Mouse (Mus musculus) midbrain, postnatal 0 days (tissue): ENCODE results near the gene Rab11fip3. TPM values are rescaled to one million over a fixed set of nuclear protein-coding genes. Genes with fewer than 3 reads are reported as not detected.
A peak's percentile ranks its signal among the peaks of the same experiment; 100 is the strongest.

Source experiments
- ATAC-seq: fragments of 200-750 bp; cut with Nextera tagmentation; 2 replicates; pipeline ENCODE4 v1.8.0; 2017; ENCODE audit warnings: moderate number of reproducible peaks, mild to moderate bottlenecking, moderate TSS enrichment, moderate library complexity; ENCODE audit not compliant: low FRiP score
- DNase-seq: peaks from one replicate; pipeline ENCODE4 v3.0.0-alpha.2; 2015; ENCODE audit warnings: low spot score
- H3K27ac ChIP-seq: fragments of 300-500 bp; sonication (generic); 2 replicates; pipeline ENCODE4 v1.5.1; 2014; ENCODE audit warnings: low read depth, mild to moderate bottlenecking, low read length, mixed read lengths
- H3K27me3 ChIP-seq: fragments of 300-500 bp; sonication (generic); 2 replicates; pipeline ENCODE4 v1.6.1; 2014; ENCODE audit warnings: low read length, control low read depth, mixed read lengths; ENCODE audit not compliant: insufficient read depth
- H3K36me3 ChIP-seq: fragments of 300-500 bp; sonication (generic); 2 replicates; pipeline ENCODE4 v1.6.1; 2014; ENCODE audit warnings: low read length, control low read depth, mixed read lengths; ENCODE audit not compliant: insufficient read depth
- H3K4me1 ChIP-seq: fragments of 300-500 bp; sonication (generic); 2 replicates; pipeline ENCODE4 v1.6.1; 2014; ENCODE audit warnings: mild to moderate bottlenecking, control low read depth, antibody characterized with exemption, low read length, mixed read lengths; ENCODE audit not compliant: insufficient read depth
- H3K4me2 ChIP-seq: fragments of 300-500 bp; sonication (generic); 2 replicates; pipeline ENCODE4 v1.6.1; 2014; ENCODE audit warnings: low read depth, mild to moderate bottlenecking, low read length, mixed read lengths; ENCODE audit not compliant: poor library complexity, severe bottlenecking
- H3K4me3 ChIP-seq: fragments of 300-500 bp; sonication (generic); 2 replicates; pipeline ENCODE4 v1.5.1; 2014; ENCODE audit warnings: low read depth, mild to moderate bottlenecking, low read length, moderate library complexity
- H3K9ac ChIP-seq: fragments of 300-500 bp; sonication (generic); replicated peaks from 2 replicates; pipeline ENCODE4 v1.6.1; 2014; ENCODE audit warnings: mild to moderate bottlenecking, low read length, moderate library complexity, mixed read lengths; ENCODE audit not compliant: poor library complexity, severe bottlenecking
- H3K9me3 ChIP-seq: fragments of 300-500 bp; sonication (generic); 2 replicates; pipeline ENCODE4 v1.6.1; 2016; ENCODE audit warnings: low read length, control low read depth
- CTCF ChIP-seq: IDR thresholded peaks from 2 replicates; pipeline ENCODE4 v1.5.1; 2016; ENCODE audit warnings: antibody characterized with exemption, mild to moderate bottlenecking
- WGBS: fragments of 180-500 bp; shearing (Covaris S2); extraction: QIAGEN DNeasy Blood & Tissue Kit; methylation state at CpG from one replicate; pipeline ENCODE4 v1.1.7; 2014; 5-methylcytosine and 5-hydroxymethylcytosine counted together
- polyA plus RNA-seq: library from polyadenylated mRNA; unstranded; fragments of >200 nt; fragmentation: Nextera tagmentation; extraction: Ambion mirVana; gene quantifications from 2 replicates; pipeline ENCODE4 v1.2.1, GENCODE M21; 2015
- total RNA-seq: library from RNA; depleted of rRNA; stranded (reverse); fragments of >200 nt; gene quantifications from 2 replicates; pipeline ENCODE4 v1.2.3, GENCODE M21; 2014

Rab11fip3 gene
- total and polyA plus RNA-seq, 2 experiments from 2014 or later, result 18.3 to 34.7 TPM

GRCm38 (mm10) chr17:26032037-26032436 lies 37.3 kb downstream of the Rab11fip3 start:
- Histone ChIP-seq H3K9me3 (no peaks in the 10 kb centered on the region), H3K9ac (no peak overlapping the region), H3K4me2 (no peak overlapping the region), H3K4me3 (no peak overlapping the region), H3K27me3 (no peaks in the 10 kb centered on the region), H3K27ac (0 out of 2 replicates have a peak overlapping the region, but pooled peaks have one; percentile 27), H3K36me3 (peaks cover 26% of the 10 kb centered on the region), H3K4me1 (no peaks in the 10 kb centered on the region)
- 85% methylated on average over 6 of the region's 6 CpGs for WGBS
- ATAC-seq (no peak), DNase-seq (no peak)
- no peak for TF ChIP-seq CTCF

DNA sequence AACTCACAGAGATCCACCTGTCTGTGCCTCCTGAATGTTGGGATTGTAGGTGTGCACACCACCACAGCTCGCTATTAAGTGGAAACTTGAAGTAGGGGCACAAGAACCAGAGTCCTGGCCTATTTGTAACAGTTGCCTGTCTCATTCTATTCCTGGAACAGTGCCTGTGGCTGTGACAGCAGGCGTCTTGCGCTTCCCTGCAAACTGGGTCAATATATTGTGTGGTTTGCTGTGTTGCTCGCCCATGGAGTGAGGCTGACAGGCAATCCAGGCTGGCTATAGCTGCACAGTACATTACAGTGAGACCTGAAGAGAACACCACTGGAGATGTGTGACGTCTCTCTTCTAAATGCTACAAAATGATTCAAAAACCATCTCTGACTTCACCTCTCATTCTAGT lies 37.8 kb downstream of the Rab11fip3 start:
- Histone ChIP-seq H3K27ac (no peak overlapping the region), H3K9ac (no peak overlapping the region), H3K36me3 (peaks cover 26% of the 10 kb centered on the region), H3K27me3 (no peaks in the 10 kb centered on the region), H3K4me1 (no peaks in the 10 kb centered on the region), H3K9me3 (no peaks in the 10 kb centered on the region), H3K4me3 (no peak overlapping the region), H3K4me2 (no peak overlapping the region)
- peak; percentile 40 for DNase-seq
- WGBS, result 81% methylated on average over 5 of the region's 5 CpGs
- ATAC-seq, result no peak
- TF ChIP-seq CTCF, result no peak

DNA sequence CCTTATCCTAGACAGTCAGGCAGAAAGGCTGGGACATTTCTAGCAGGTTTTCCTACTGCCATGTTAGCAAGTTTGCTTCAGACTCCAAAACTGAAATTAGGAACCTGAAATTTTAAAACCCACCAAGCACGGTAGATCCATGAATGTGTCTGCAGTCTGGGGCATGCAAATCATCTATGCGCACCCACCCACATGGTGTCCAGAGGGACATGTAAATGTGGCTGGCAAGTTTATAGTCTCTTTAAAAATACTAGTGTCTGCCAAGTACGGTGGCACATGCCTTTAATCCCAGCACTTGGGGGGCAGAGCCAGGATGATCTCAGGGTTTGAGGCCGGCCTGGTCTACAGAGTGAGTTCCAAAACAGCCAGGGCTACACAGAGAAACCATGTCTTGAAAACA lies 41.1 kb downstream of the Rab11fip3 start:
- no peaks in the 10 kb centered on the region for H3K4me1 ChIP-seq
- ATAC-seq, result no peak
- H3K9me3 ChIP-seq, result no peaks in the 10 kb centered on the region
- 72% methylated on average over 4 of the region's 4 CpGs for WGBS
- no peak for DNase-seq
- H3K4me2 ChIP-seq, result no peak overlapping the region
- no peak for TF ChIP-seq CTCF
- H3K9ac ChIP-seq, result no peak overlapping the region
- H3K27me3 ChIP-seq, result no peaks in the 10 kb centered on the region
- no peak overlapping the region for H3K4me3 ChIP-seq
- H3K27ac ChIP-seq, result no peak overlapping the region
- H3K36me3 ChIP-seq, result peaks cover 6% of the 10 kb centered on the region; the same call in 1 of the 2 replicates

DNA sequence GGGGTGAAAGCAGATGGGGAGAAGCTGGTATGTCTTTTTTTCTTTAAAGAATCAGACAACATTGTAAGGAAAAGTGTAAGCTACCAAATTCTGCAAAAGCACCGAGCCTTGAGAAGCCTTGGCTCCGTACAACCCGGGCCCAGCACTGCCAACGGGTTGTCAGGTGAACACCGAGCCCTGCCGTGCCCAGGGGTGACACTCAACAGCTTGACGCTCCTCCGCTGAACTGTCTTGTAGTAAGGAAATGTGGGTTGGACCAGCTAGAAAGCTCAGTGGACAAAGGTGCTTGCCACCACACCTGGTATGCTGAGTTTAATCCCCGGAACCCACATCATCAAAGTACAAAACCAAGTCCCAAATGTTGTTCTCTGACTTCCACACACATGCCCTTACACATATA lies 44.7 kb downstream of the Rab11fip3 start:
- Histone ChIP-seq H3K27me3 (no peaks in the 10 kb centered on the region), H3K9ac (no peak overlapping the region), H3K4me1 (no peaks in the 10 kb centered on the region), H3K9me3 (no peaks in the 10 kb centered on the region), H3K4me2 (no peak overlapping the region), H3K4me3 (no peak overlapping the region), H3K27ac (no peak overlapping the region), H3K36me3 (peaks cover 3% of the 10 kb centered on the region; the same call in 1 of the 2 replicates)
- 96% methylated on average over 9 of the region's 9 CpGs for whole genome bisulfite sequencing
- no peak for DNase-seq
- no peak for ATAC-seq
- no peak for TF ChIP-seq CTCF

DNA sequence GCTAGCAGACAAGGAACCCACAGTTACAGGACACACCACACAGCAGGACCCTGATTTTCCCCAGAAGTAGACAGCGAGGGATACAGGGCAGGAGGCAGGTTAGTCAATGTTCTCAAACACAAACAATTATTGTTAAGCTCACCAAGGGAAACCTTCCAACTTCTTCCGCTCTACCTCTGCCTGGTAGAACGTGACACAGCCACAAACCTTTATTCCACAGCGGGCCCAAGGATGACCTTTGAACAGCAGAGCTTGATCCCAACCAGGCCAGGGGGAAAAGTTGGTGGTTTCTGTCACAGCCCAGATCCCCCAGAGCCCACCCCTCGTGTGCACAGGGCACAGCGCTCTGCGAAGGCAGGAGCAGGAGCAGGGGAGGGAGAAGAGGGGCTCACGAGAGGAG lies 45.4 kb downstream of the Rab11fip3 start:
- DNase-seq (no peak), ATAC-seq (no peak)
- H3K9me3 ChIP-seq, result no peaks in the 10 kb centered on the region
- TF ChIP-seq CTCF, result no peak
- 88% methylated on average over 8 of the region's 8 CpGs for WGBS
- no peaks in the 10 kb centered on the region for H3K4me1 ChIP-seq
- no peak overlapping the region for H3K27ac ChIP-seq
- no peak overlapping the region for H3K4me2 ChIP-seq
- peaks cover 3% of the 10 kb centered on the region; the same call in 1 of the 2 replicates for H3K36me3 ChIP-seq
- H3K4me3 ChIP-seq, result no peak overlapping the region
- H3K27me3 ChIP-seq, result no peaks in the 10 kb centered on the region
- no peak overlapping the region for H3K9ac ChIP-seq

- TF ChIP-seq CTCF, result no peak
- ATAC-seq, result no peak
- peaks cover 3% of the 10 kb centered on the region; the same call in 1 of the 2 replicates for H3K36me3 ChIP-seq
These were observed 46.2 kb downstream of the Rab11fip3 start for GRCm38 (mm10) chr17:26023181-26023580.

More at GRCm38 (mm10) chr17:26023181-26023580, 46.2 kb downstream of the Rab11fip3 start:
- Histone ChIP-seq H3K4me2 (no peak overlapping the region), H3K27ac (no peak overlapping the region), H3K4me1 (no peaks in the 10 kb centered on the region), H3K27me3 (no peaks in the 10 kb centered on the region), H3K4me3 (no peak overlapping the region), H3K9ac (no peak overlapping the region), H3K9me3 (no peaks in the 10 kb centered on the region)
- DNase-seq, result no peak
- WGBS, result 95% methylated on average over 5 of the region's 5 CpGs
